Mouse (Mus musculus): ENCODE measurements around the gene Scarf1.

GRCm38 (mm10) chr11:75463624-75464023 lies 49.7 kb upstream of the Scarf1 start:
- TF ChIP-seq CTCF (IDR thresholded peaks at IDR 0.05; ENCODE audit: borderline replicate concordance, insufficient read depth, low read length), result no peak
- TF ChIP-seq POLR2A (IDR thresholded peaks at IDR 0.05; ENCODE audit: low read depth, low read length), result no peak

Measured in embryonic fibroblast, embryonic 13.5 days (primary cell).